Mouse (Mus musculus) testis, adult 2 months (tissue): ENCODE data around the gene 2610042L04Rik.
"Not testable (repeated sequence)": the region's sequence is repeated elsewhere in the genome, so short reads cannot be mapped to it uniquely, and the experiment has no call there.

Source experiments
- CTCF ChIP-seq: fragments of 200-500 bp; IDR thresholded peaks from 2 replicates; pipeline ENCODE4 v1.5.1; 2012; ENCODE audit warnings: low read depth, mild to moderate bottlenecking, inconsistent platforms, low read length, moderate library complexity; ENCODE audit not compliant: control insufficient read depth, insufficient read depth, insufficient replicate concordance
- POLR2A ChIP-seq: fragments of 200-500 bp; IDR thresholded peaks from 2 replicates; pipeline ENCODE4 v1.6.1; 2012; ENCODE audit warnings: low read depth, mild to moderate bottlenecking, inconsistent platforms, low read length, moderate library complexity; ENCODE audit not compliant: control insufficient read depth

DNA sequence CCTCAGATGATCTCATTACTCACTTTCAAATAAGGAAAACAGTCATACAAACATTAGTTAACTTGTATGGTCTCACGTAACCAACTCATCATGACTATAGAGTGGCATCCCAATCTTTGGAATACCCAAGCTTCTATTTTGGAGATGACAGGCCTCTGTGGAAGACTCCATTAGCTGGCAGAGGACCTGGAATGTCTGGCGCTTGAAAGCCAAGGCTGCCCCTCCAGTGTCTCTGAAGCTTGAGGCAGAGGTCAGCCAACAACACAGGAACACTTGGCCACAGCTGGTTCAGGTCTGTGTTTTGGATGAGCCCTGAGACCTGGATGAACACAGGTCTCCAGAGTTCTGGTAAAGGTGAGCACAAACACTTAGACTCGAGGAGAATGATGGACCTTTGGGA lies 35.1 kb downstream of the 2610042L04Rik start:
- not testable (repeated sequence) for TF ChIP-seq CTCF, POLR2A
